Mouse (Mus musculus) neural tube, embryonic 14.5 days (tissue): ENCODE measurements around the gene Stk4. TPM values are rescaled to one million over a fixed set of nuclear protein-coding genes. Genes with fewer than 3 reads are reported as not detected.

Experiments
- polyA plus RNA-seq: library from polyadenylated mRNA; unstranded; fragments of >200 nt; fragmentation: Nextera tagmentation; extraction: Ambion mirVana; gene quantifications from 2 replicates; pipeline ENCODE4 v1.2.1, GENCODE M21; 2014

Stk4 gene
- polyA plus RNA-seq, 1 experiment from 2014 or later, result 26.3 TPM

Other genes with a start within 250 kb of the Stk4 start
- gene Ccn5, start 249.5 kb upstream of the Stk4 start, polyA plus RNA-seq, result 0.19 and 0.40 TPM in 2 replicates
- 0.11 and 0.32 TPM in 2 replicates for gene Kcnk15, start 216.7 kb upstream of the Stk4 start, polyA plus RNA-seq
- gene Rims4, start 151.6 kb upstream of the Stk4 start, polyA plus RNA-seq, result 6.1 and 8.3 TPM in 2 replicates
- gene Ywhab, start 75.4 kb upstream of the Stk4 start, polyA plus RNA-seq, result 466 and 481 TPM in 2 replicates
- gene Pabpc1l, start 44.9 kb upstream of the Stk4 start, polyA plus RNA-seq, result 2.0 and 2.8 TPM in 2 replicates
- 49.4 and 49.7 TPM in 2 replicates for gene Tomm34, start 847 bp downstream of the Stk4 start, polyA plus RNA-seq
- 1.1 and 1.7 TPM in 2 replicates for gene Kcns1, start 100.8 kb downstream of the Stk4 start, polyA plus RNA-seq
- not detected in 2 replicates for gene Wfdc5, start 112.4 kb downstream of the Stk4 start, polyA plus RNA-seq
- not detected in 2 replicates for gene Wfdc12, start 120.3 kb downstream of the Stk4 start, polyA plus RNA-seq
- not detected in 2 replicates for gene Wfdc15a, start 129.8 kb downstream of the Stk4 start, polyA plus RNA-seq
- not detected in 2 replicates for gene Wfdc15b, start 151.3 kb downstream of the Stk4 start, polyA plus RNA-seq
- not detected in 2 replicates for gene Svs2, start 168.1 kb downstream of the Stk4 start, polyA plus RNA-seq
- gene Svs3b, start 186.3 kb downstream of the Stk4 start, polyA plus RNA-seq, result not detected in 2 replicates
- not detected in 2 replicates for gene Svs4, start 208.1 kb downstream of the Stk4 start, polyA plus RNA-seq
- gene Svs3a, start 218.9 kb downstream of the Stk4 start, polyA plus RNA-seq, result not detected in 2 replicates
- gene Svs6, start 246.4 kb downstream of the Stk4 start, polyA plus RNA-seq, result not detected in 2 replicates